Mouse (Mus musculus): Measurements from ENCODE around the gene Swi5.

GRCm38 (mm10) chr2:32306176-32306575 is 18.3 kb upstream of the Swi5 start:
- TF ChIP-seq CHD2 (IDR thresholded peaks at IDR 0.05; ENCODE audit: low read depth, low read length) (no peak), ZNF384 (IDR thresholded peaks at IDR 0.05; ENCODE audit: low read depth, low read length) (no peak)

All from ES-E14 (cell line).